Mouse (Mus musculus) stomach, embryonic 15.5 days (tissue): ENCODE results near the gene Il16. TPM values are rescaled to one million over a fixed set of nuclear protein-coding genes. Genes with fewer than 3 reads are reported as not detected.

ENCODE experiments used
- ATAC-seq: fragments of 200-750 bp; cut with Nextera tagmentation; 2 replicates; pipeline ENCODE4 v1.8.0; 2017; ENCODE audit warnings: low read depth, moderate number of reproducible peaks, moderate TSS enrichment; ENCODE audit not compliant: insufficient read depth, low FRiP score
- H3K27ac ChIP-seq: fragments of 300-500 bp; sonication (generic); 2 replicates; pipeline ENCODE4 v1.5.1; 2015; ENCODE audit warnings: mild to moderate bottlenecking, inconsistent platforms
- H3K27me3 ChIP-seq: fragments of 300-500 bp; sonication (generic); replicated peaks from 2 replicates; pipeline ENCODE4 v1.6.1; 2015; ENCODE audit warnings: inconsistent platforms
- H3K36me3 ChIP-seq: fragments of 300-500 bp; sonication (generic); 2 replicates; pipeline ENCODE4 v1.6.1; 2015; ENCODE audit warnings: inconsistent platforms
- H3K4me1 ChIP-seq: fragments of 300-500 bp; sonication (generic); 2 replicates; pipeline ENCODE4 v1.6.1; 2015; ENCODE audit warnings: inconsistent platforms
- H3K4me2 ChIP-seq: fragments of 300-500 bp; sonication (generic); 2 replicates; pipeline ENCODE4 v1.6.1; 2015; ENCODE audit warnings: mild to moderate bottlenecking, inconsistent platforms
- H3K4me3 ChIP-seq: fragments of 300-500 bp; sonication (generic); replicated peaks from 2 replicates; pipeline ENCODE4 v1.5.1; 2015; ENCODE audit warnings: inconsistent platforms
- H3K9ac ChIP-seq: fragments of 300-500 bp; sonication (generic); 2 replicates; pipeline ENCODE4 v1.6.1; 2015; ENCODE audit warnings: inconsistent platforms
- H3K9me3 ChIP-seq: fragments of 300-500 bp; sonication (generic); 2 replicates; pipeline ENCODE4 v1.6.1; 2016; ENCODE audit warnings: inconsistent platforms
- WGBS: fragments of 180-500 bp; shearing (Covaris S2); methylation state at CpG from one replicate; pipeline ENCODE4 v1.1.7; 2015; 5-methylcytosine and 5-hydroxymethylcytosine counted together
- polyA plus RNA-seq: library from polyadenylated mRNA; unstranded; fragments of >200 nt; fragmentation: Nextera tagmentation; extraction: Ambion mirVana; gene quantifications from 2 replicates; pipeline ENCODE4 v1.2.1, GENCODE M21; 2015

Il16 gene
- polyA plus RNA-seq, 1 experiment from 2014 or later, result 5.5 TPM

- no peak overlapping the region for H3K9ac ChIP-seq
- H3K36me3 ChIP-seq, result no peaks in the 10 kb centered on the region
- H3K4me3 ChIP-seq, result no peak overlapping the region
- no peaks in the 10 kb centered on the region for H3K9me3 ChIP-seq
- WGBS, result 69% methylated on average over 5 of the region's 5 CpGs
- no peak overlapping the region for H3K4me2 ChIP-seq
- no peaks in the 10 kb centered on the region for H3K27me3 ChIP-seq
- no peaks in the 10 kb centered on the region for H3K4me1 ChIP-seq
- no peak for ATAC-seq
- no peak overlapping the region for H3K27ac ChIP-seq
These were observed 77.4 kb downstream of the Il16 start for GRCm38 (mm10) chr7:83667936-83668645.

GRCm38 (mm10) chr7:83666087-83666595 is 79.4 kb downstream of the Il16 start:
- Histone ChIP-seq H3K9me3 (no peaks in the 10 kb centered on the region), H3K36me3 (no peaks in the 10 kb centered on the region), H3K27me3 (no peaks in the 10 kb centered on the region), H3K4me3 (no peak overlapping the region), H3K4me1 (no peaks in the 10 kb centered on the region), H3K4me2 (no peak overlapping the region), H3K27ac (no peak overlapping the region), H3K9ac (no peak overlapping the region)
- WGBS, result 89% methylated on average over 4 of the region's 4 CpGs
- no peak for ATAC-seq

- Histone ChIP-seq H3K9me3 (no peaks in the 10 kb centered on the region), H3K4me1 (no peaks in the 10 kb centered on the region), H3K36me3 (no peaks in the 10 kb centered on the region), H3K4me3 (no peak overlapping the region), H3K27ac (no peak overlapping the region), H3K27me3 (no peaks in the 10 kb centered on the region), H3K9ac (no peak overlapping the region), H3K4me2 (no peak overlapping the region)
- no peak for ATAC-seq
- 83% methylated on average over 6 of the region's 6 CpGs for WGBS
These were observed 82.7 kb downstream of the Il16 start for GRCm38 (mm10) chr7:83662711-83663375.

- Histone ChIP-seq H3K36me3 (no peaks in the 10 kb centered on the region), H3K27me3 (no peaks in the 10 kb centered on the region), H3K4me1 (no peaks in the 10 kb centered on the region), H3K27ac (no peak overlapping the region), H3K4me2 (no peak overlapping the region), H3K9me3 (no peaks in the 10 kb centered on the region), H3K9ac (no peak overlapping the region), H3K4me3 (no peak overlapping the region)
- 96% methylated on average over 3 of the region's 3 CpGs for WGBS
- ATAC-seq, result no peak
These were observed 83.8 kb downstream of the Il16 start for GRCm38 (mm10) chr7:83661763-83662162.

GRCm38 (mm10) chr7:83661031-83661430 is 84.5 kb downstream of the Il16 start:
- 85% methylated on average over 10 of the region's 10 CpGs for WGBS
- Histone ChIP-seq H3K9ac (no peak overlapping the region), H3K4me2 (no peak overlapping the region), H3K4me3 (no peak overlapping the region), H3K36me3 (no peaks in the 10 kb centered on the region), H3K9me3 (no peaks in the 10 kb centered on the region), H3K27ac (no peak overlapping the region), H3K27me3 (no peaks in the 10 kb centered on the region), H3K4me1 (no peaks in the 10 kb centered on the region)
- ATAC-seq, result no peak

- WGBS, result 92% methylated on average over 11 of the region's 11 CpGs
- no peaks in the 10 kb centered on the region for H3K27me3 ChIP-seq
- H3K4me1 ChIP-seq, result no peaks in the 10 kb centered on the region
- H3K36me3 ChIP-seq, result no peaks in the 10 kb centered on the region
- no peak overlapping the region for H3K4me3 ChIP-seq
- no peak overlapping the region for H3K4me2 ChIP-seq
- no peak overlapping the region for H3K9ac ChIP-seq
- ATAC-seq, result no peak
- H3K27ac ChIP-seq, result no peak overlapping the region
- no peaks in the 10 kb centered on the region for H3K9me3 ChIP-seq
These were observed 85.2 kb downstream of the Il16 start for GRCm38 (mm10) chr7:83660273-83660691.

GRCm38 (mm10) chr7:83659159-83660065 is 86.1 kb downstream of the Il16 start:
- Histone ChIP-seq H3K4me1 (no peaks in the 10 kb centered on the region), H3K4me2 (no peak overlapping the region), H3K4me3 (no peak overlapping the region), H3K27me3 (no peaks in the 10 kb centered on the region), H3K9me3 (no peaks in the 10 kb centered on the region), H3K36me3 (no peaks in the 10 kb centered on the region), H3K9ac (no peak overlapping the region), H3K27ac (no peak overlapping the region)
- WGBS, result 64% methylated on average over 9 of the region's 9 CpGs
- ATAC-seq, result no peak

- WGBS, result 68% methylated on average over 1 of the region's 1 CpGs
- no peak for ATAC-seq
- Histone ChIP-seq H3K9me3 (no peaks in the 10 kb centered on the region), H3K9ac (no peak overlapping the region), H3K27ac (0 out of 2 replicates have a peak overlapping the region, but pooled peaks have one; percentile 9), H3K4me2 (no peak overlapping the region), H3K36me3 (no peaks in the 10 kb centered on the region), H3K27me3 (no peaks in the 10 kb centered on the region), H3K4me1 (no peaks in the 10 kb centered on the region), H3K4me3 (no peak overlapping the region)
These were observed 86.8 kb downstream of the Il16 start for GRCm38 (mm10) chr7:83658716-83659115.

GRCm38 (mm10) chr7:83654938-83655630 is 90.4 kb downstream of the Il16 start:
- peak overlapping the region; percentile 49; the same call in 1 of the 2 replicates for H3K27ac ChIP-seq
- WGBS, result 43% methylated on average over 5 of the region's 5 CpGs
- H3K27me3 ChIP-seq, result no peaks in the 10 kb centered on the region
- H3K4me1 ChIP-seq, result no peaks in the 10 kb centered on the region
- no peaks in the 10 kb centered on the region for H3K36me3 ChIP-seq
- ATAC-seq, result no peak; the same call in 1 of the 2 replicates
- H3K9ac ChIP-seq, result no peak overlapping the region
- peak overlapping the region; percentile 17; the same call in 1 of the 2 replicates for H3K4me3 ChIP-seq
- H3K9me3 ChIP-seq, result no peaks in the 10 kb centered on the region
- H3K4me2 ChIP-seq, result no peak overlapping the region

GRCm38 (mm10) chr7:83654196-83654595 is 91.3 kb downstream of the Il16 start:
- ATAC-seq, result peak; percentile 22; the same call in 1 of the 2 replicates
- no peak overlapping the region for H3K4me2 ChIP-seq
- H3K9ac ChIP-seq, result no peak overlapping the region
- no peaks in the 10 kb centered on the region for H3K9me3 ChIP-seq
- no peak overlapping the region for H3K27ac ChIP-seq
- H3K4me1 ChIP-seq, result no peaks in the 10 kb centered on the region; the same call in 1 of the 2 replicates
- H3K4me3 ChIP-seq, result 0 out of 2 replicates have a peak overlapping the region, but pooled peaks have one; percentile 17
- H3K27me3 ChIP-seq, result no peaks in the 10 kb centered on the region
- H3K36me3 ChIP-seq, result no peaks in the 10 kb centered on the region
- 68% methylated on average over 2 of the region's 2 CpGs for WGBS

GRCm38 (mm10) chr7:83653605-83654051 is 91.9 kb downstream of the Il16 start:
- Histone ChIP-seq H3K4me2 (no peak overlapping the region), H3K9me3 (no peaks in the 10 kb centered on the region), H3K4me3 (no peak overlapping the region), H3K27ac (no peak overlapping the region), H3K36me3 (no peaks in the 10 kb centered on the region), H3K9ac (no peak overlapping the region), H3K4me1 (peaks cover 3% of the 10 kb centered on the region; the same call in 1 of the 2 replicates), H3K27me3 (no peaks in the 10 kb centered on the region)
- no peak for ATAC-seq
- WGBS, result 72% methylated on average over 2 of the region's 2 CpGs
